Mouse (Mus musculus) midbrain, embryonic 15.5 days (tissue): ENCODE results near the gene Cenpi. TPM values are rescaled to one million over a fixed set of nuclear protein-coding genes. Genes with fewer than 3 reads are reported as not detected.
"Not testable (repeated sequence)": the region's sequence is repeated elsewhere in the genome, so short reads cannot be mapped to it uniquely, and the experiment has no call there.

Source experiments
- ATAC-seq: fragments of 200-750 bp; cut with Nextera tagmentation; replicated peaks from 2 replicates; pipeline ENCODE4 v1.8.0; 2017; ENCODE audit warnings: moderate TSS enrichment
- H3K27ac ChIP-seq: fragments of 300-500 bp; sonication (generic); 2 replicates; pipeline ENCODE4 v1.5.1; 2015; ENCODE audit warnings: mild to moderate bottlenecking, inconsistent platforms
- H3K27me3 ChIP-seq: fragments of 300-500 bp; sonication (generic); replicated peaks from 2 replicates; pipeline ENCODE4 v1.6.1; 2015; ENCODE audit warnings: inconsistent platforms
- H3K36me3 ChIP-seq: fragments of 300-500 bp; sonication (generic); replicated peaks from 2 replicates; pipeline ENCODE4 v1.6.1; 2015; ENCODE audit warnings: inconsistent platforms
- H3K4me1 ChIP-seq: fragments of 300-500 bp; sonication (generic); 2 replicates; pipeline ENCODE4 v1.6.1; 2015; ENCODE audit warnings: inconsistent platforms
- H3K4me2 ChIP-seq: fragments of 300-500 bp; sonication (generic); 2 replicates; pipeline ENCODE4 v1.6.1; 2015; ENCODE audit warnings: inconsistent platforms, mild to moderate bottlenecking, moderate library complexity
- H3K4me3 ChIP-seq: fragments of 300-500 bp; sonication (generic); 2 replicates; pipeline ENCODE4 v1.5.1; 2015; ENCODE audit warnings: mild to moderate bottlenecking, inconsistent platforms
- H3K9ac ChIP-seq: fragments of 300-500 bp; sonication (generic); 2 replicates; pipeline ENCODE4 v1.6.1; 2015; ENCODE audit warnings: mild to moderate bottlenecking, inconsistent platforms
- H3K9me3 ChIP-seq: fragments of 300-500 bp; sonication (generic); 2 replicates; pipeline ENCODE4 v1.6.1; 2016; ENCODE audit warnings: inconsistent platforms
- WGBS: fragments of 180-500 bp; shearing (Covaris S2); methylation state at CpG from one replicate; pipeline ENCODE4 v1.1.7; 2015; ENCODE audit warnings: mixed read lengths; 5-methylcytosine and 5-hydroxymethylcytosine counted together
- polyA plus RNA-seq: library from polyadenylated mRNA; unstranded; fragments of >200 nt; fragmentation: Nextera tagmentation; extraction: Ambion mirVana; gene quantifications from 2 replicates; pipeline ENCODE4 v1.2.1, GENCODE M21; 2015

The Cenpi gene
- polyA plus RNA-seq, 1 experiment from 2014 or later = 5.2 TPM

DNA sequence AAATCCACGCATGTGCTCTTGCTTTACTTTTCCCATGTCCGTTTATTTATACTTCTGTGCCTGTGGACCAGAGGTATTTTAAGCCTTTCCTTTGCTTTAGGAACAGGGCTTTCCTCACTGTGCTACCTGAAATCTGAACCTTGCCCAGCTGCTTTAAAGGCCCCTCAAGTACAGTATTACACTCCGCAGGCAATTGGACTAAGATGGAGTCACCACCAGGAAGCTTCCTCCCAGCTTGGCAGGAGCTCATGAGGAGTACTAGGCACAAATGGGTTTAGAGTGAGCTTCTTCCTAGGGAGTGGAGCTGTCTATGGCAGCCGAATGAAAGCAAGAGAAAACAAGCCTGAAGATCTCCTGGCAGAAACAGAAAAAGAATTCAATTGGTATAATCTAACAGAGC, 10.7 kb upstream of the Cenpi start:
- no peaks in the 10 kb centered on the region for H3K9me3 ChIP-seq
- H3K36me3 ChIP-seq = no peaks in the 10 kb centered on the region
- 0 out of 2 replicates have a peak, but pooled peaks cover 2% of the 10 kb centered on the region for H3K4me1 ChIP-seq
- peak; percentile 34 for ATAC-seq
- peak overlapping the region; percentile 62; the same call in 1 of the 2 replicates for H3K9ac ChIP-seq
- WGBS = 32% methylated on average over 4 of the region's 4 CpGs
- H3K27ac ChIP-seq = peak overlapping the region; percentile 85
- peak overlapping the region; percentile 57 for H3K4me3 ChIP-seq
- no peaks in the 10 kb centered on the region; the same call in 1 of the 2 replicates for H3K27me3 ChIP-seq
- H3K4me2 ChIP-seq = peak overlapping the region; percentile 52

GRCm38 (mm10) chrX:134300219-134300618, 7.7 kb upstream of the Cenpi start:
- Histone ChIP-seq H3K4me1 (0 out of 2 replicates have a peak, but pooled peaks cover 2% of the 10 kb centered on the region), H3K27ac (no peak overlapping the region), H3K36me3 (no peaks in the 10 kb centered on the region), H3K4me2 (no peak overlapping the region), H3K9me3 (no peaks in the 10 kb centered on the region), H3K4me3 (no peak overlapping the region), H3K9ac (no peak overlapping the region), H3K27me3 (no peaks in the 10 kb centered on the region)
- no peak for ATAC-seq
- 48% methylated on average over 5 of the region's 5 CpGs for WGBS

GRCm38 (mm10) chrX:134303287-134303686, 4.6 kb upstream of the Cenpi start:
- no peaks in the 10 kb centered on the region for H3K9me3 ChIP-seq
- no peaks in the 10 kb centered on the region for H3K36me3 ChIP-seq
- no peak overlapping the region for H3K27ac ChIP-seq
- no peak for ATAC-seq
- no peak overlapping the region for H3K4me2 ChIP-seq
- 92% methylated on average over 1 of the region's 1 CpGs for WGBS
- no peak overlapping the region for H3K9ac ChIP-seq
- H3K4me3 ChIP-seq = no peak overlapping the region
- peaks cover 3% of the 10 kb centered on the region; the same call in 1 of the 2 replicates for H3K4me1 ChIP-seq
- no peaks in the 10 kb centered on the region for H3K27me3 ChIP-seq

- Histone ChIP-seq H3K9ac (no peak overlapping the region; the same call in 1 of the 2 replicates), H3K27me3 (no peaks in the 10 kb centered on the region), H3K4me1 (peaks cover 5% of the 10 kb centered on the region; the same call in 1 of the 2 replicates), H3K36me3 (no peaks in the 10 kb centered on the region), H3K4me2 (peak overlapping the region; percentile 53), H3K9me3 (no peaks in the 10 kb centered on the region), H3K4me3 (peak overlapping the region; percentile 41), H3K27ac (no peak overlapping the region)
- WGBS = 21% methylated on average over 9 of the region's 9 CpGs
- peak; percentile 80; the same call in 1 of the 2 replicates for ATAC-seq
These were observed 371 bp downstream of the Cenpi start for GRCm38 (mm10) chrX:134308275-134308634.

DNA sequence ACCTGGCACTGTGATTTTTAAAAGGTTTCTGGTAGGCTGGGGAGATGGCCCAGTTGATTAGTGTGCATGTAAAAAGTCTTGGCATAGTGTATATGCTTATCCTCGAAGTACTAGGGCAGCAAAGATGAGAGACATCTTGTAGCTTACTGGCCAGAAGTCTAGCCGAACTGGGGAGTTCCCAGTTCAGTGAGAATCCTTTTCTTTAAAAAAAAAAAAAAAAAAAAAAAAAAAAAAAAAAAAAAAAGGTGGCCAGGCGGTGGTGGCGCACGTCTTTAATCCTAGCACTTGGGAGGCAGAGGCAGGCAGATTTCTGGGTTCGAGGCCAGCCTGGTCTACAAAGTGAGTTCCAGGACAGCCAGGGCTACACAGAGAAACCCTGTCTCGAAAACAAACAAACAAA, 3.3 kb downstream of the Cenpi start:
- H3K4me3 ChIP-seq, H3K4me2 ChIP-seq, H3K9ac ChIP-seq, H3K9me3 ChIP-seq, ATAC-seq, H3K4me1 ChIP-seq, H3K36me3 ChIP-seq, H3K27me3 ChIP-seq, H3K27ac ChIP-seq: not testable (repeated sequence)
- 88% methylated on average over 7 of the region's 7 CpGs for WGBS

- WGBS = 90% methylated on average over 2 of the region's 2 CpGs
- ATAC-seq = no peak
These were observed 11.5 kb downstream of the Cenpi start for GRCm38 (mm10) chrX:134319153-134319932.

GRCm38 (mm10) chrX:134333280-134333679, 25.4 kb downstream of the Cenpi start:
- no peaks in the 10 kb centered on the region for H3K27me3 ChIP-seq
- no peak overlapping the region for H3K4me2 ChIP-seq
- no peaks in the 10 kb centered on the region for H3K36me3 ChIP-seq
- no peak for ATAC-seq
- H3K27ac ChIP-seq = no peak overlapping the region
- WGBS = 82% methylated on average over 2 of the region's 2 CpGs
- H3K9ac ChIP-seq = no peak overlapping the region
- no peak overlapping the region for H3K4me3 ChIP-seq
- no peaks in the 10 kb centered on the region for H3K9me3 ChIP-seq
- no peaks in the 10 kb centered on the region for H3K4me1 ChIP-seq

More at GRCm38 (mm10) chrX:134319153-134319932, 11.5 kb downstream of the Cenpi start:
- Histone ChIP-seq H3K9me3 (no peaks in the 10 kb centered on the region), H3K27ac (no peak overlapping the region), H3K27me3 (no peaks in the 10 kb centered on the region), H3K4me2 (no peak overlapping the region), H3K4me1 (no peaks in the 10 kb centered on the region), H3K36me3 (no peaks in the 10 kb centered on the region), H3K4me3 (no peak overlapping the region), H3K9ac (no peak overlapping the region)

DNA sequence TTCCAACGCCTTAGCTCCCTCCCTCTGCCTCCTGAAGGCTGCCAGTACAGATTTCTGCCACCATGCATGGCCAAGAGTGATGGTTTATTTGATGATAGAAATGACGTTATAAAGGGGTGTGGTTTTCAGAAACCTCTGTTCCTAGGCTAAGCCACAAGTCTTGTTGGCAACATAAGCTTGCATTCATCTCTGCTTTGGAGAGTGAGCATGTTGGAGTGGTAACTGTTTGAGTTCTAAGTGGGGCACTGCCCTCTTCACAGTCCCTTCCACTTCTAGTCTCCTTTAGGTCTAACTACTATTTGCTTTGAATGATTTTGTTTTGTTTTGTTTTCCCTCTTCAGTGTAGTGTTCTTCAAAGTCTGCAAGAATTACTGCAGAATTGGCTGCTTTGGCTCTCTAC, 34.9 kb downstream of the Cenpi start:
- Histone ChIP-seq H3K27ac (no peak overlapping the region), H3K9me3 (no peaks in the 10 kb centered on the region), H3K9ac (no peak overlapping the region), H3K4me2 (no peak overlapping the region), H3K4me1 (no peaks in the 10 kb centered on the region), H3K36me3 (no peaks in the 10 kb centered on the region), H3K27me3 (no peaks in the 10 kb centered on the region), H3K4me3 (no peak overlapping the region)
- 85% methylated on average over 2 of the region's 2 CpGs for WGBS
- no peak for ATAC-seq

DNA sequence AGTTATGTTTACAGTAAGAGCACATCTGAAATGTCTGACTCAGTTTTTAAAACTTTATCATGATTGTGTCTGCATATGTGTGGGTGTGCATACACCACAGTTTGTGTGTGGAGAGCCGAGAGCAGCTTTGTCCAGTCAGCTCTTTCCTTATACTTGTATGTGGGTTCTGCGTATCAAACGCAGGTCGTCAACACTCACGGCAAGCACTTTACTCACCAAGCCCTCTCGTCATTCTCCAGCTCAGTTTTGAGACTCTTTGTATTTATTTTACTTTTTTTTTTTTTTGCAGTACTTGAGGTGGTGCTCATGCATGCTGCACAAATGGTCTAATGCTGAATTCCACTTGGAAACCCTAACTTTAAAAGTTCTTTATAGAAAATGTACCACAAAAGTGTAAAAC, 42.3 kb downstream of the Cenpi start:
- Histone ChIP-seq H3K4me3 (no peak overlapping the region), H3K27me3 (no peaks in the 10 kb centered on the region), H3K9me3 (no peaks in the 10 kb centered on the region), H3K4me2 (no peak overlapping the region), H3K36me3 (no peaks in the 10 kb centered on the region), H3K9ac (no peak overlapping the region), H3K4me1 (no peaks in the 10 kb centered on the region), H3K27ac (no peak overlapping the region)
- no peak for ATAC-seq
- WGBS = 90% methylated on average over 6 of the region's 6 CpGs

DNA sequence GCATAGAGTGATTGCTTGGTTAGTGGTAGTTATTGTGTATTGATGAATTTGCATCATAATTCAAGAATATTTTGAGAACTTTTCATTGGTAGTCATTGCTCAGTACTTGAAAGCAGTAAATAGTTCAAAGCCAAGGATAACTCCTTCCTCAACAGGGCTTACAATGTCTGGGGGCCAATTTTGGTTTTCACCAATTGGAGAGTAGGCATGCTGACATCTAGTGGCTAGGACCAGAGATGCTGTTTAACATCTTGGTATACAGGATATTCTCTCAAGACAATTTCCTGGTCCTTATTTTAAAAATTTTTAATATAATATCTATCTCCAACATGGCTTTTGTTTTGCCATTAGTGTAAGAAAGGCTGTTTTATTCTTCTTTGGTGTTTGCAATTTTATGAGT, 46.0 kb downstream of the Cenpi start:
- Histone ChIP-seq H3K4me3 (no peak overlapping the region), H3K9me3 (no peaks in the 10 kb centered on the region), H3K9ac (no peak overlapping the region), H3K36me3 (no peaks in the 10 kb centered on the region), H3K27me3 (no peaks in the 10 kb centered on the region), H3K4me1 (no peaks in the 10 kb centered on the region), H3K4me2 (no peak overlapping the region), H3K27ac (no peak overlapping the region)
- ATAC-seq = no peak

- ATAC-seq = no peak
- 66% methylated on average over 4 of the region's 4 CpGs for WGBS
- H3K27ac ChIP-seq = no peak overlapping the region
- H3K27me3 ChIP-seq = no peaks in the 10 kb centered on the region
- H3K4me2 ChIP-seq = no peak overlapping the region
- H3K9me3 ChIP-seq = no peaks in the 10 kb centered on the region
- no peak overlapping the region for H3K9ac ChIP-seq
- H3K4me1 ChIP-seq = no peaks in the 10 kb centered on the region
- no peak overlapping the region for H3K4me3 ChIP-seq
- no peaks in the 10 kb centered on the region for H3K36me3 ChIP-seq
These were observed 51.5 kb downstream of the Cenpi start for GRCm38 (mm10) chrX:134359336-134359735.

GRCm38 (mm10) chrX:134362156-134362555, 54.3 kb downstream of the Cenpi start:
- Histone ChIP-seq H3K9ac (no peak overlapping the region), H3K27me3 (no peaks in the 10 kb centered on the region), H3K9me3 (no peaks in the 10 kb centered on the region), H3K4me2 (no peak overlapping the region), H3K36me3 (no peaks in the 10 kb centered on the region), H3K4me1 (no peaks in the 10 kb centered on the region), H3K4me3 (no peak overlapping the region), H3K27ac (no peak overlapping the region)
- 88% methylated on average over 4 of the region's 4 CpGs for WGBS
- no peak for ATAC-seq

DNA sequence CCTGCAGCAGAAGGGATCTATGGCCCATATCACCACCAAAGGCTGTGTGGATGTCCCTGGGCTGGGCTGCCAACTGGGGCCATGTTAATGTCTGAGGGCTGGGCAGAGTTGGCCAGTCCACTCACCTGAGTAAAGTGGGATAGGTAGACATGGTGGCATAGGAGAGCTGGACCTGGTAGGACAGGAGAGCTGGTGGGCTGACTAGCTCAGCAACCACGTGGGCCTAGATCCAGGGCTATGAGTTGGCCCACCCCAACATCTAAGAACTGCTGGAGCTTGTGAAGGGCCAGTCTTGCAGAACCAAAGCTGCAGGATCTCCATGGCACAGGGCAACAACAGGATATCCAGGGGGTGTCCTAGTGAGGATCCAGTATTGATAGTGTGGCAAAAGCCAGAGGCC, 57.5 kb downstream of the Cenpi start:
- Histone ChIP-seq H3K4me1 (no peaks in the 10 kb centered on the region), H3K4me2 (no peak overlapping the region), H3K27me3 (no peaks in the 10 kb centered on the region), H3K9ac (no peak overlapping the region), H3K9me3 (no peaks in the 10 kb centered on the region), H3K27ac (no peak overlapping the region), H3K36me3 (no peaks in the 10 kb centered on the region), H3K4me3 (no peak overlapping the region)
- 90% methylated on average over 1 of the region's 1 CpGs for WGBS
- no peak for ATAC-seq
